In genomic region chr3:108203621-108204325, GRCm38 (mm10) we compare ENCODE assay signal across 8 mouse cellular contexts. TPM values are rescaled to one million over a fixed set of nuclear protein-coding genes. Genes with fewer than 3 reads are reported as not detected.
DNase-seq lines count a peak whose midpoint lies in the region; ATAC-seq lines count a peak whose summit lies in the region.

No protein-coding gene starts in this region.

- DNase-seq in left cerebral cortex, adult 18-20 months (ENCODE audit: low spot score in 2 of 2), result peak; percentile 78 to 88
- no peak for DNase-seq in left cerebral cortex, adult 11 months (ENCODE audit: low spot score)
- DNase-seq in adrenal gland, adult 18-20 months (ENCODE audit: low spot score in 2 of 2), result peak; percentile 68 to 79
- peak; percentile 81 to 90 for DNase-seq in heart, postnatal 36 days
- peak; percentile 66 to 79 for DNase-seq in left cerebral cortex, postnatal 10 days (ENCODE audit: extremely low spot score in 1 of 2, low spot score in 2 of 2)
- DNase-seq in thymus, postnatal 0 days (ENCODE audit: low spot score), result peak; percentile 65

- peak; percentile 31; the same call in 1 of the 2 replicates for ATAC-seq in common myeloid progenitor, adult 5-6 weeks (replicated peaks; ENCODE audit: low read depth, poor library complexity, severe bottlenecking)
- ATAC-seq in monocyte, adult 5-6 weeks (replicated peaks; ENCODE audit: insufficient number of reproducible peaks, low FRiP score, low TSS enrichment, poor library complexity, severe bottlenecking), result peak; percentile 47

- intact Hi-C loops in heart, postnatal 36 days (cut with DNase I), result loop anchor here (1.0 to 10.0 kb wide), 3 partner anchors 39 to 351 kb away; partner anchors contain the start of gene Ampd2
- intact Hi-C loops in left cerebral cortex, postnatal 10 days (cut with DNase I), result loop anchor here (5.0 kb wide), 1 partner anchor 41 kb away; no protein-coding TSS in a partner anchor

RNA-seq across cellular contexts. Expression of gene Cyb561d1, which starts 2.8 kb away (rescaled TPM):
- total RNA-seq in left cerebral cortex, adult 18-20 months (2021), result 10 to 100 TPM; 20.6 to 21.4 TPM
- 1 to 10 TPM; 7.3 to 8.6 TPM for total RNA-seq in adrenal gland, adult 18-20 months (2021)
- total RNA-seq in common myeloid progenitor, adult 5-6 weeks (2017), result 3.8 and 4.1 TPM in 2 replicates
- 1 to 10 TPM; 5.3 to 5.5 TPM for total RNA-seq in heart, postnatal 36 days (2021)
- 10 to 100 TPM; 11.0 to 12.7 TPM for total RNA-seq in left cerebral cortex, postnatal 10 days (2021)
- 13.0 to 22.3 TPM (median 15.0 TPM) in 3 replicates for total RNA-seq in monocyte, adult 5-6 weeks (2017)
- 7.5 and 9.1 TPM in 2 replicates for polyA plus RNA-seq in thymus, postnatal 0 days (2015; fragmentation: Nextera tagmentation; extraction: Ambion mirVana)

RNA-seq across cellular contexts. Expression of gene Atxn7l2, which starts 7.0 kb away (rescaled TPM):
- 10 to 100 TPM; 22.9 to 27.9 TPM for total RNA-seq in left cerebral cortex, adult 18-20 months (2021)
- 1 to 10 TPM; 8.2 to 8.5 TPM for total RNA-seq in adrenal gland, adult 18-20 months (2021)
- 2.9 and 5.9 TPM in 2 replicates for total RNA-seq in common myeloid progenitor, adult 5-6 weeks (2017)
- 1 to 10 TPM; 2.6 to 3.2 TPM for total RNA-seq in heart, postnatal 36 days (2021)
- 10 to 100 TPM; 22.2 to 24.8 TPM for total RNA-seq in left cerebral cortex, postnatal 10 days (2021)
- 4.0 to 7.1 TPM (median 6.8 TPM) in 3 replicates for total RNA-seq in monocyte, adult 5-6 weeks (2017)
- polyA plus RNA-seq in thymus, postnatal 0 days (2015; fragmentation: Nextera tagmentation; extraction: Ambion mirVana), result 14.2 and 15.7 TPM in 2 replicates

RNA-seq across cellular contexts. Expression of gene Amigo1, which starts 17.6 kb away (rescaled TPM):
- total RNA-seq in left cerebral cortex, adult 18-20 months (2021), result 10 to 100 TPM; 78.2 to 79.7 TPM
- total RNA-seq in adrenal gland, adult 18-20 months (2021), result 10 to 100 TPM; 23.1 to 23.5 TPM
- 3.1 and 4.5 TPM in 2 replicates for total RNA-seq in common myeloid progenitor, adult 5-6 weeks (2017)
- 10 to 100 TPM; 15.1 to 15.5 TPM for total RNA-seq in heart, postnatal 36 days (2021)
- total RNA-seq in left cerebral cortex, postnatal 10 days (2021), result 10 to 100 TPM; 36.4 to 38.5 TPM
- 3.7 to 6.2 TPM (median 4.2 TPM) in 3 replicates for total RNA-seq in monocyte, adult 5-6 weeks (2017)
- polyA plus RNA-seq in thymus, postnatal 0 days (2015; fragmentation: Nextera tagmentation; extraction: Ambion mirVana), result 1.4 and 1.6 TPM in 2 replicates

RNA-seq across cellular contexts. Expression of gene Sypl2, which starts 22.7 kb away (rescaled TPM):
- 1 to 10 TPM; 2.3 TPM for total RNA-seq in left cerebral cortex, adult 18-20 months (2021)
- total RNA-seq in adrenal gland, adult 18-20 months (2021), result 1 to 10 TPM in 1 of 2 experiments, under 1 TPM in 1; 0.46 to 1.4 TPM
- total RNA-seq in common myeloid progenitor, adult 5-6 weeks (2017), result not detected in 2 replicates
- total RNA-seq in heart, postnatal 36 days (2021), result under 1 TPM; 0.70 to 0.80 TPM
- 1 to 10 TPM; 1.1 to 1.3 TPM for total RNA-seq in left cerebral cortex, postnatal 10 days (2021)
- not detected in 3 replicates for total RNA-seq in monocyte, adult 5-6 weeks (2017)
- 0.10 and 0.14 TPM in 2 replicates for polyA plus RNA-seq in thymus, postnatal 0 days (2015; fragmentation: Nextera tagmentation; extraction: Ambion mirVana)

RNA-seq across cellular contexts. Expression of gene Gpr61, which starts 49.1 kb away (rescaled TPM):
- total RNA-seq in left cerebral cortex, adult 18-20 months (2021), result 10 to 100 TPM; 18.4 to 22.3 TPM
- under 1 TPM; 0.19 to 0.23 TPM for total RNA-seq in adrenal gland, adult 18-20 months (2021)
- total RNA-seq in common myeloid progenitor, adult 5-6 weeks (2017), result not detected in 2 replicates
- not detected for total RNA-seq in heart, postnatal 36 days (2021)
- 10 to 100 TPM; 20.4 to 21.3 TPM for total RNA-seq in left cerebral cortex, postnatal 10 days (2021)
- total RNA-seq in monocyte, adult 5-6 weeks (2017), result not detected in 3 replicates
- 0.05 TPM in 1 of 2 replicates, not detected in the other for polyA plus RNA-seq in thymus, postnatal 0 days (2015; fragmentation: Nextera tagmentation; extraction: Ambion mirVana)
